Mouse (Mus musculus) megakaryocyte, embryonic 14.5 days (primary cell): ENCODE data around the gene Zbtb43.

ENCODE experiments used
- FLI1 ChIP-seq: IDR thresholded peaks from 2 replicates; pipeline ENCODE4 v1.6.1; 2012; ENCODE audit warnings: low read length, inconsistent platforms, mixed read lengths
- GATA1 ChIP-seq: IDR thresholded peaks from 3 replicates; pipeline ENCODE4 v1.6.1; 2012; ENCODE audit warnings: mixed read lengths, low read length, inconsistent platforms, borderline replicate concordance

GRCm38 (mm10) chr2:33403511-33404003 is 64.8 kb downstream of the Zbtb43 start:
- no peak for TF ChIP-seq GATA1
- TF ChIP-seq FLI1: no peak
